Mouse (Mus musculus) lung, postnatal 4 days (tissue): ENCODE results near the gene Pot1b.

ENCODE experiments used
- DNase-seq, 2 experiments: peaks; one replicate each; pipeline ENCODE4 v3.0.0; 2021

The Pot1b gene

DNA sequence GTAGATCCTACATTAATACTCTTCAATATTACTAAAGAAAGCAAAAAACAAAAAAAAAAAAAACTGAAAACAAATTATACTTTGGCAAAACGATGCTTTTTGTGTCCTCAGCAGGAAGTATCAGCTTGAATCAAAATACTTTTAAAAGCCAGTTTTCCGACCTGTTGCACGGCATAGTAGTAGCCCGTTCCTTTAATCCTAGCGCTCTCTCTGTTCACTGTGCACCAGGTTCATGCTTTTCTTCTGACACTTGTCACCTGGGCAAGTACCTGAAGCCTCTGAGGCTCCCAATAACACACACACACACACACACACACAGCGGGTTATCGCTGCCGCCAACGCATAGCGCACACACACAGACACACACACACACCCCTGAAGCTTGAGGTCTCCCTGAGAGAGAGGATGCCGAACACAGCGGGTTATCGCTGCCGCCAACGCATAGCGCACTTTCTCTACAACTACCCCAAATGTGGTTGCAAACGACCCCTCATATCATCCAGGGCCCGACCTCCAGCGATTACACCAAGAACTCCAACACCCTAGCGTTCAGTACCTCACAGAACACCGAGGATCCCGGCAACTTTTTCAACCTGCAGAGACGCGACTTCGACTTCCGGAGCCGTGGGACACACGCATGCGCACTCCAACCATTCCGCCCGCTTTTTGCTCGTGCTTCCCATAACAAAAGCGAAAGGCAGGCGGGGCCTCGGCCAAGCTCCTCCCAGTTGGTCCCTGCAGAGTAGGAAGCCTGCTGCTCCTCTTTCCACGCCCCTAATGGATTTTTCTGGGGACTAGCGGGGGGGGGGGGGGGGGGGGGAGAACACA, at the start of gene Pot1b:
Gene Pot1b, minus strand, starts transcription at position 645 of the 828 bp plus-strand sequence.
- DNase-seq, result peak; percentile 97

DNA sequence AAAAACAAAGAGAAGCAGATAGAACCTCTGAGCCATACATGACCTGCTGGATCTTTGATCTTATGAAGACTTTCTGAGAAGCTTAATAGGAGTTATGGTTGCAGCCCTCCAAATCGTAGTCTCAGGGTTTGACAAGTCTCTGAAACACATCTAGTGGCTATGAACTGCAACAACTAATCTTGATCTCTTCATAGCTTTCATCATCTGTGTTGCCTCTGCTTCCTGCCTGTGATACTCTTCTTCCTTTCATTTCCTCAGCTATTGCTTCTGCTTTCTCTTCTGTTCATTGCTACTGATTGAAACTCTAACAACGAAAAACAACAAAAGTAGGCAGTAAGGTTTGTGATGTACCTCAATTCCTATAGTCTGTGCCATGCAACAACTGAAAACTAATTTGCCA, 38.7 kb upstream of the Pot1b start:
- no peak for DNase-seq

DNA sequence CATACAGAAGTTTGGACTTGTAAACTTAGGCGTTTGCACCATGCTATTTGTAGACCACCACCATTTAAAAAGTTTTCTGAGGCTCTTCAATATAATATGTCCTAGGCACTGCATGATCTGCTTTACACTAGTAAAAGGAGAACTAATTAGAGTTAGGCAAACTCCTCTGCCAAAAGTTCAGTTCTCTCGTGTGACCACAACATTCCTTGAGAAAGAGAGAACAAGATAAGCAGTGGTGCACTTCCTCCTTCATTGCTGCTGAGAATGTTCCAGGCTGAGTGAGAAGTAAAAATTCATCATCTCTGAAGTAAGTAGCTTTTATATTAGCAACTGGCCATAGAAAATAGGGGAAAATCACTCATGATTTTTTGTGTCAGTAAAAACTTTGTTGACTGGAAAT, 37.4 kb upstream of the Pot1b start, which contains the start of gene Adgre4:
Gene Adgre4, plus strand, starts transcription at position 199 of the 400 bp plus-strand sequence.
- no peak for DNase-seq

DNA sequence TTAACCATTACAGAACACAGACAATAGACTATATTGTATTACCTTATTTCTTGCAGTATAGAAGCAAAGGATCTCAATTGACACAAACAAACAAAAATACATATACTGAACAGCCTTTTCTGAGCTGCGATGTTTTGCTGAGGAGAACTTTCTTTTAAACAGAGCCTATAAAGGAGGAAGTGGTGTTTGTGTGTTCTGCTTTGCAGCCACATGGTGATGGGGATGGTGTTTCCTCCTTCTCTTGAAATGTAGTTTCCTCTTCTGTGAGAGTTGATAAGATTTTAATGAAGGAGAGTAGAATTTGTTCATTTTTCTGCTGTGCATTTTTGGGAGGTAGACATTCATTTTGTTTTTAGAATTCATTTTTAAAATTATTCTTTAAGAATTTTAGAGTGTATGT, 24.2 kb upstream of the Pot1b start:
- DNase-seq, result no peak

DNA sequence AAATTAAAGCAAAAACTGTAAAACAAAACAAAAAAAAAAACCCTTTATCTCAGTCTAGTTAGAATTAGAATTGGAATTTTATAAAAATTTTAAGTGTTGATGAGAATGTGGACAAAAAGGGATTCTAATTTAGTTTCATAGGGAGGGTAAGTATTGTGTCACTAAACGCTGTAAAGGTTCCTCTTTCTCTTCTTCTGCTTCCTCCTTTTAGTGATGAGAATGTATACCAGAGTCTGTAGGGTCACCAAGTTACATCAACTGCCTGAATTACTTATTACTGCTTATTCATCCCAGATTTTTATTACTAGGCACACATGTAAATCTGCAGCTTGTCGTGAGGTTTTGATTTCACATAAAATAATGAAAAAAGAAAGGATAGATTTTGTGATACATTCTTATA, 13.8 kb upstream of the Pot1b start:
- DNase-seq, result no peak

DNA sequence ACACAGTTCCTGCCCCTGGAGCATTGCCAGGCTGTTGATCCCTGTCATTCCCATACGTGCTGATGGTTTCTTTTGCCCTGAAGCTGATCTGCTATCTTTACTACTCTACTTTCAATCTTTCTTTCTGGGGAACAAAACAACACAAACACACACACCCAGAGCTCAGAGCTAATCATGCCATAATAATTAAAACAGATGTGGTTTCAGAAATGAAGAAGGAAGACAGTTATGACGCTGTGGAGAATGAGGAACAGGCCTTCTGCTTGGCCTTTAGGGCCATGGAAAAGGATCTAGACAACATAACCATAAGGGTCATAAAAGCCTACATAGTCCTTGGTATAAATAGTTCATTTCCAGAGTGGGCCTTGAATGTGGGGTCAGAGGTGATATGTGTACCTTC, 9.8 kb upstream of the Pot1b start:
- no peak for DNase-seq

DNA sequence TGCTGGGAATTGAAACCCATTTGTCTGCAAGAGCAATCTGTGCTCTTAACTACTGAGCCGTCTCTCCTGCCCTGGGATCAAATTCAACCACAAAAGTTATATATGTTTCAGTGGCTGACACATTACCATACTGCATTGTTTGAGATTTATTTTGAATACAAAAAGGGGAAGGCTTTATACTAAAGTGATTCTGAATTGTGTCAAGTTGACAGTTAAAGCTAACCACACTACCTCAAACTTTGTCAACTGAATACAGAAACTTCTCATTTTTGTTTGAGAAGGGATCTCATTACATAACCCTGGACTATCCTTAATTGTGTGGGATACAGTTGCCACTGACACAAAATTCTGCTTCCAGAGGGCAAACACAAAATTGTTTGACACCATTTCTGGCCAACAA, 8.8 kb upstream of the Pot1b start:
- DNase-seq, result no peak

DNA sequence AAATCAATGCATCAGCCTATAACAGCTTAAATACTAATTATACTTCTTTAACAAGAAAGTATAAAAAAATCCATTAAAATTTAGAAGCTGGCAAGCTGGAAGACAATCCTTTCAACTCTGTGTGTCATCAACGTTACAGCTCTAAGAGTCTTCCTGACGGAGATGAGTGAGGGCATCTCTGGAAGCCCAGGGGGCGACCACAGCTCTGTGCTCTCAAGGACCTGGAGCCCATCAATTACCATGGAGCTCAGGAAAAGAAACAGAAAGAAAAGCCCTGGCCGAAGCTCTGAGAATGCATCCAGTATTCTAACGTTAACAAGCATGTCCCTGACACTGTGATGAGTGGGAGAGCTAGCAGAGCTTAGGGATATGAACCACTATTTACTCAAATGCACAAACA, 9.6 kb downstream of the Pot1b start:
- no peak for DNase-seq

DNA sequence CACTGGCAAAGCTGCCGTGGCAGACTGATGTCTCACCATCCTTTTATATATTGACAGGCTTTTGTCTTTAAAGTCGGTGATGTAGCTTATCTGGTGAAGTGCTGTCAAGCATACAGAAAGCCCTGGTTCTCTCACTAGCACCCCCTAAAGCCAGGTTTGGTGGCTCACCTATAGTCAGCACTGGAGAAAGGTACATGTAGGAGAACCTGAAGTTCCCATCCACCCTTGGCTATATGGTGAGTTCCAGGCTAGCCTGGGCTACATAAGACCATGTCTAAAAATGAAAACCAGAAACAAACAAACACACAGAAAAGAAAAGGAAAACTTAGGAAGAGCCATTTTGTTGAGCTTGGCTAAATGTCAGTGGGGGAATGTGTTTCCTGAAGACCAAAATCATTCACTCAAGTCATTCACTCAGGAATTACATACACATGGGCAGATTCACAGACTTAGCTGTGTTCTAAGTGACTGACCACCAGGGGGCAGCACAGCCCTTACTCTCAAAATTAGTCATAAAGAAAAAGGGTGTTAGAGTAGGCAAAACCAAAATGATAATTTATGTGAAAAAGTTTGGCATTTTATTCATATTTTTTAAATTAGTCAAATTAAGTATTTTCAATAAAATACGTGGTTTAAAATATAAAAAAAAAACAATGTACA, 10.1 kb downstream of the Pot1b start:
- peak; percentile 60 to 77 for DNase-seq

DNA sequence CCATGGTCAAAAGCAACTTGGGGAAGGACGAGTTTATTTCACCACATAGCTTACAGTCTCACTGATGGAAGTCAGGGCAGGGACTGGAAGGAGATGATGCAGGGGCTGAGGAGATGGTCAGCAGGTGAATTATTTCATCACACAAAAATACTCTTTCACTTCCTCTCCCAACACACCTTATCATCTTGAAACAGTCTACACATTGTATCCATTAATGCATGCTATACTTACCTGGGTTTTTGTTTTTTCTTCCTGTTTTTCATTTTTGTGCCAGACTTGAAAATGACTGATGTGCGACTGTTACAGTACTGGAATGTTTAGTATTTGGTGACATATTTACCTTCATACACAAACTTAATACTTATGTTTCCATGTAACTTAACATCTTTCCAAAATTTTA, 13.0 kb downstream of the Pot1b start:
- no peak for DNase-seq

DNA sequence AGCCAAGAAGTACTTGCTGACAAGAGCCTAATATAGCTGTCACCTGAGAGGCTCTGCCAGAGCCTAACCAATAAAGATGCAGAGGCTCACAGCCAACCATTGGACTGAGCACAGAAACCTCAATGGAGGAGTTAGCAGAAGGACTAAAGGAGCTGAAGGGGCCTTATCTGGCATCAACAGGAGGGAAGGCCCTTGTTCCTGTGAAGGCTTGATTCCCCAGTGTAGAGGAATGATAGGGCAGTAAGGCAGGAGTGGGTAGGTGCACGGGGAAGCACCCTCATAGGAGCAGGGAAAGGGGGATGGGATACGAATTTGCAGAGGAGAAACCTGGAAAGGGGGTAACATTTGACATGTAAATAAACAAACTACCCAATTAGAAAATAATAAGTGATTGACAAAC, 51.3 kb downstream of the Pot1b start:
- DNase-seq, result no peak

DNA sequence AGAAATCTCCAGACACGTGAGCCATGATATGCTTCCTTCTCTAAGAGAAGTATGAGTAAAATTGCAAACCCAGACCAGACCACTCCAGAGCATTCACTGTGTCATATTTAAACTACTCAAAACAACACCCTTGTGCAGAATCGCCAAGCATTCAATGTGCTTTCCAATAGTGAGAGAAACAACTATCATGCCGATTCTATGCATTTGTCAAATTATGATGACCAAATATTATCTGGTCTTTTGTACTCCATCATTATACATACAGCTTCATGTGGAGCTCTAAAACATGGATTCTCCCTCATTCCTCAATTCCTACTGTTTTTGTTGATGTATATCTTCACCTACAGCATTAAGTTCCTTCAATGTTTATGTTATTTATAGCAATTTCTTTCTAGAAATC, 87.3 kb downstream of the Pot1b start, which contains the start of gene Vmn2r118:
Gene Vmn2r118, minus strand, starts transcription at position 101 of the 400 bp plus-strand sequence.
- DNase-seq, result no peak
